15 mouse cellular contexts compared by ENCODE assay signal in the genomic region with DNA sequence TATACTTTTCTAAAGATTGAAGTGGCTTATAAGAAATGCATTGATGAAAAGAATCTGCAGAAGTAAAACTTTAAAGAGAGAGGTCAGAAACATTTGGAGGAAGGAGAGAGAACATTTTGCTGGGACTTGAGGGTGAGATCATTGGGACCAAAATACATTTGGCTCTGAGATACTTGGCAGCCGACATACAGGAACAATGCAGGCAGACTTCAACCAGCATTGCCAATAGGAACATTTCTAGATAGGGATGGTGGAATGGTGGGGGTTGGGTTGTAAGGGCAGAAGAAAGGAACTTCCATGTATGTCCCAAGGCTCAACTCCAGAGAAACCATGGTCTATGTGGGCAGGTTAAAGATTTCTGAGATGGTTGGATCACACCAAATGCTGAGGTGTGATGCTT.
DNase-seq lines count a peak whose midpoint lies in the region; ATAC-seq and TF ChIP-seq lines count a peak whose summit lies in the region.
"Had no signal": no experiment of that assay in that cellular context is flagged by ENCODE, and none has a peak within 500 bp of the region (broad histone marks: within the 10 kb centered on the region; RNA-seq: fewer than 3 reads in every experiment).

No protein-coding gene starts in this region.

- no peak for TF ChIP-seq CTCF in lung, postnatal 0 days (IDR thresholded peaks at IDR 0.05)

- ATAC-seq in lung, postnatal 0 days, result peak; percentile 53; the same call in 1 of the 2 replicates
- ATAC-seq in megakaryocyte, adult 5-6 weeks (ENCODE audit: poor library complexity, severe bottlenecking), result no peak
- ATAC-seq in intestine, embryonic 15.5 days, result no peak
- ATAC-seq: forebrain, embryonic 16.5 days; inflammation-experienced regulatory T-cells, adult 6 months had no signal

- no peak overlapping the region for H3K9ac ChIP-seq in lung, postnatal 0 days (replicated peaks; ENCODE audit: low read depth)
- H3K9ac ChIP-seq in intestine, embryonic 15.5 days, result no peak overlapping the region
- H3K9ac ChIP-seq: liver, embryonic 13.5 days had no signal

- H3K4me1 ChIP-seq in lung, postnatal 0 days (ENCODE audit: insufficient read depth, low read depth, low read length), result no peaks in the 10 kb centered on the region
- H3K4me1 ChIP-seq in intestine, embryonic 15.5 days (replicated peaks), result no peaks in the 10 kb centered on the region
- H3K4me1 ChIP-seq: liver, embryonic 13.5 days; megakaryocyte, embryonic 14.5 days had no signal

- DNase-seq in heart, adult 8-10 months (ENCODE audit: low spot score), result peak; percentile 53
- DNase-seq in heart, postnatal 25 days (ENCODE audit: low spot score), result no peak
- DNase-seq in cerebellum, adult 18-20 months, result peak; percentile 46 to 59
- DNase-seq in cerebellum, postnatal 36 days, result peak; percentile 31 to 45
- DNase-seq in lung, postnatal 0 days (ENCODE audit: low spot score), result peak; percentile 42
- no peak for DNase-seq in left cerebral cortex, adult 18-20 months (ENCODE audit: low spot score in 2 of 2)
- DNase-seq: kidney, postnatal 25 days; liver, embryonic 13.5 days; right cerebral cortex, postnatal 25 days; thymus, postnatal 14 days had no signal

- no peaks in the 10 kb centered on the region for H3K36me3 ChIP-seq in lung, postnatal 0 days (ENCODE audit: insufficient read depth, low read length)
- H3K36me3 ChIP-seq in intestine, embryonic 15.5 days, result no peaks in the 10 kb centered on the region
- H3K36me3 ChIP-seq: liver, embryonic 13.5 days had no signal

- WGBS in lung, postnatal 0 days, result 55% methylated on average over 1 of the region's 1 CpGs
- WGBS in intestine, embryonic 15.5 days, result 85% methylated on average over 1 of the region's 1 CpGs

- no peak for TF ChIP-seq EP300 in lung, postnatal 0 days (IDR thresholded peaks at IDR 0.05)

- no peak overlapping the region for H3K27ac ChIP-seq in lung, postnatal 0 days (ENCODE audit: low read length)
- no peak overlapping the region for H3K27ac ChIP-seq in intestine, embryonic 15.5 days
- H3K27ac ChIP-seq: liver, embryonic 13.5 days had no signal

- no peaks in the 10 kb centered on the region for H3K9me3 ChIP-seq in lung, postnatal 0 days (ENCODE audit: low read length)
- H3K9me3 ChIP-seq in intestine, embryonic 15.5 days, result no peaks in the 10 kb centered on the region
- H3K9me3 ChIP-seq: liver, embryonic 13.5 days; megakaryocyte, embryonic 14.5 days had no signal

- H3K4me3 ChIP-seq in lung, postnatal 0 days (ENCODE audit: low read depth, low read length), result no peak overlapping the region
- H3K4me3 ChIP-seq in intestine, embryonic 15.5 days (replicated peaks), result no peak overlapping the region
- H3K4me3 ChIP-seq: liver, embryonic 13.5 days; megakaryocyte, embryonic 14.5 days had no signal

- intact Hi-C loops in heart, postnatal 25 days (cut with DNase I), result loop anchor here (5.0 to 10.0 kb wide), 2 partner anchors 77 to 235 kb away; a partner anchor contains a TSS

- H3K27me3 ChIP-seq in lung, postnatal 0 days (replicated peaks; ENCODE audit: insufficient read depth, low read length), result no peaks in the 10 kb centered on the region
- no peaks in the 10 kb centered on the region for H3K27me3 ChIP-seq in intestine, embryonic 15.5 days (replicated peaks)
- H3K27me3 ChIP-seq: liver, embryonic 13.5 days had no signal

- H3K4me2 ChIP-seq in lung, postnatal 0 days (replicated peaks; ENCODE audit: low read depth, low read length), result no peak overlapping the region
- no peak overlapping the region for H3K4me2 ChIP-seq in intestine, embryonic 15.5 days (replicated peaks)
- H3K4me2 ChIP-seq: liver, embryonic 13.5 days had no signal

Comparison
In these comparisons a context has a peak if more than half of its experiments do, and no peak if none do; other contexts are left out.
1. DNase-seq: peak in heart, adult 8-10 months (single experiment), cerebellum, adult 18-20 months (2 of 2), cerebellum, postnatal 36 days (2 of 2) and lung, postnatal 0 days (single experiment); none in heart, postnatal 25 days (single experiment) and left cerebral cortex, adult 18-20 months (0 of 2).